Mouse (Mus musculus) stomach, embryonic 14.5 days (tissue): ENCODE results near the gene Lfng. TPM values are rescaled to one million over a fixed set of nuclear protein-coding genes. Genes with fewer than 3 reads are reported as not detected.

ENCODE experiments used
- ATAC-seq: fragments of 200-750 bp; cut with Nextera tagmentation; 2 replicates; pipeline ENCODE4 v1.8.0; 2017; ENCODE audit warnings: low read depth, moderate TSS enrichment; ENCODE audit not compliant: insufficient number of reproducible peaks, insufficient read depth, low FRiP score
- H3K27ac ChIP-seq: fragments of 300-500 bp; sonication (generic); 2 replicates; pipeline ENCODE4 v1.5.1; 2014; ENCODE audit warnings: mild to moderate bottlenecking, low read length, moderate library complexity, mixed read lengths
- H3K27me3 ChIP-seq: fragments of 300-500 bp; sonication (generic); 2 replicates; pipeline ENCODE4 v1.6.1; 2014; ENCODE audit warnings: low read length, control low read depth, mixed read lengths; ENCODE audit not compliant: control insufficient read depth, insufficient read depth
- H3K36me3 ChIP-seq: fragments of 300-500 bp; sonication (generic); 2 replicates; pipeline ENCODE4 v1.6.1; 2014; ENCODE audit warnings: mild to moderate bottlenecking, control low read depth, low read length, moderate library complexity, mixed read lengths; ENCODE audit not compliant: control insufficient read depth, insufficient read depth
- H3K4me1 ChIP-seq: fragments of 300-500 bp; sonication (generic); 2 replicates; pipeline ENCODE4 v1.6.1; 2014; ENCODE audit warnings: low read length, control low read depth, mixed read lengths; ENCODE audit not compliant: control insufficient read depth, insufficient read depth
- H3K4me2 ChIP-seq: fragments of 300-500 bp; sonication (generic); replicated peaks from 2 replicates; pipeline ENCODE4 v1.6.1; 2014; ENCODE audit warnings: low read depth, low read length, control low read depth
- H3K4me3 ChIP-seq: fragments of 300-500 bp; sonication (generic); 2 replicates; pipeline ENCODE4 v1.5.1; 2014; ENCODE audit warnings: low read depth, low read length, control low read depth
- H3K9ac ChIP-seq: fragments of 300-500 bp; sonication (generic); replicated peaks from 2 replicates; pipeline ENCODE4 v1.6.1; 2014; ENCODE audit warnings: low read depth, mild to moderate bottlenecking, control low read depth, low read length, moderate library complexity, mixed read lengths
- H3K9me3 ChIP-seq: fragments of 300-500 bp; sonication (generic); 2 replicates; pipeline ENCODE4 v1.6.1; 2016; ENCODE audit warnings: low read depth, low read length, control low read depth; ENCODE audit not compliant: control insufficient read depth
- WGBS: fragments of 180-500 bp; shearing (Covaris S2); extraction: QIAGEN DNeasy Blood & Tissue Kit; methylation state at CpG from one replicate; pipeline ENCODE4 v1.1.7; 2014; 5-methylcytosine and 5-hydroxymethylcytosine counted together
- polyA plus RNA-seq: library from polyadenylated mRNA; unstranded; fragments of >200 nt; fragmentation: Nextera tagmentation; extraction: Ambion mirVana; gene quantifications from 2 replicates; pipeline ENCODE4 v1.2.1, GENCODE M21; 2014

Gene Lfng
- polyA plus RNA-seq, 1 experiment from 2014 or later: 22.4 TPM

GRCm38 (mm10) chr5:140568321-140568970 is 38.7 kb upstream of the Lfng start:
- Histone ChIP-seq H3K9ac (no peak overlapping the region), H3K27me3 (no peaks in the 10 kb centered on the region), H3K4me3 (no peak overlapping the region), H3K27ac (no peak overlapping the region), H3K4me2 (no peak overlapping the region), H3K4me1 (peaks cover 27% of the 10 kb centered on the region), H3K36me3 (no peaks in the 10 kb centered on the region), H3K9me3 (no peaks in the 10 kb centered on the region)
- 57% methylated on average over 10 of the region's 10 CpGs for WGBS
- ATAC-seq: no peak

GRCm38 (mm10) chr5:140569032-140569595 is 38.0 kb upstream of the Lfng start:
- Histone ChIP-seq H3K27ac (no peak overlapping the region), H3K9me3 (no peaks in the 10 kb centered on the region), H3K4me1 (peaks cover 27% of the 10 kb centered on the region), H3K9ac (no peak overlapping the region), H3K27me3 (no peaks in the 10 kb centered on the region), H3K4me3 (no peak overlapping the region), H3K4me2 (no peak overlapping the region), H3K36me3 (no peaks in the 10 kb centered on the region)
- 89% methylated on average over 16 of the region's 16 CpGs for WGBS
- no peak for ATAC-seq

- Histone ChIP-seq H3K36me3 (no peaks in the 10 kb centered on the region), H3K9me3 (no peaks in the 10 kb centered on the region), H3K4me2 (no peak overlapping the region), H3K4me1 (peaks cover 21% of the 10 kb centered on the region; the same call in 1 of the 2 replicates), H3K9ac (no peak overlapping the region), H3K27ac (no peak overlapping the region), H3K4me3 (no peak overlapping the region), H3K27me3 (no peaks in the 10 kb centered on the region)
- no peak for ATAC-seq
- 86% methylated on average over 13 of the region's 13 CpGs for WGBS
Measured at GRCm38 (mm10) chr5:140570223-140570870, 36.8 kb upstream of the Lfng start.

- 69% methylated on average over 4 of the region's 4 CpGs for whole genome bisulfite sequencing
- Histone ChIP-seq H3K27me3 (no peaks in the 10 kb centered on the region), H3K36me3 (no peaks in the 10 kb centered on the region), H3K9ac (no peak overlapping the region), H3K4me1 (peaks cover 15% of the 10 kb centered on the region; the same call in 1 of the 2 replicates), H3K4me3 (no peak overlapping the region), H3K27ac (no peak overlapping the region), H3K4me2 (no peak overlapping the region), H3K9me3 (no peaks in the 10 kb centered on the region)
- ATAC-seq: no peak
Measured at GRCm38 (mm10) chr5:140571201-140571600, 35.9 kb upstream of the Lfng start.

- ATAC-seq: no peak
- H3K27ac ChIP-seq: no peak overlapping the region; the same call in 1 of the 2 replicates
- no peaks in the 10 kb centered on the region for H3K36me3 ChIP-seq
- no peaks in the 10 kb centered on the region for H3K27me3 ChIP-seq
- H3K4me1 ChIP-seq: peaks cover 13% of the 10 kb centered on the region; the same call in 1 of the 2 replicates
- no peak overlapping the region for H3K9ac ChIP-seq
- H3K4me2 ChIP-seq: no peak overlapping the region
- 56% methylated on average over 10 of the region's 10 CpGs for WGBS
- no peaks in the 10 kb centered on the region for H3K9me3 ChIP-seq
- no peak overlapping the region for H3K4me3 ChIP-seq
Measured at GRCm38 (mm10) chr5:140571673-140572072, 35.4 kb upstream of the Lfng start.

- no peak overlapping the region for H3K27ac ChIP-seq
- WGBS: 68% methylated on average over 6 of the region's 6 CpGs
Measured at GRCm38 (mm10) chr5:140572611-140573010, 34.5 kb upstream of the Lfng start.

GRCm38 (mm10) chr5:140575381-140575866 is 31.7 kb upstream of the Lfng start:
- H3K9me3 ChIP-seq: no peaks in the 10 kb centered on the region
- peaks cover 17% of the 10 kb centered on the region for H3K4me1 ChIP-seq
- ATAC-seq: no peak
- no peak overlapping the region for H3K27ac ChIP-seq
- no peaks in the 10 kb centered on the region for H3K27me3 ChIP-seq
- no peak overlapping the region for H3K4me2 ChIP-seq
- WGBS: 55% methylated on average over 5 of the region's 5 CpGs
- no peaks in the 10 kb centered on the region for H3K36me3 ChIP-seq
- no peak overlapping the region for H3K4me3 ChIP-seq
- H3K9ac ChIP-seq: no peak overlapping the region

More at GRCm38 (mm10) chr5:140572611-140573010, 34.5 kb upstream of the Lfng start:
- H3K9me3 ChIP-seq: no peaks in the 10 kb centered on the region
- H3K27me3 ChIP-seq: no peaks in the 10 kb centered on the region
- H3K9ac ChIP-seq: no peak overlapping the region
- peaks cover 6% of the 10 kb centered on the region; the same call in 1 of the 2 replicates for H3K4me1 ChIP-seq
- H3K36me3 ChIP-seq: no peaks in the 10 kb centered on the region
- no peak overlapping the region for H3K4me3 ChIP-seq
- no peak for ATAC-seq
- no peak overlapping the region for H3K4me2 ChIP-seq

- H3K9ac ChIP-seq: no peak overlapping the region
- H3K36me3 ChIP-seq: no peaks in the 10 kb centered on the region
- no peak overlapping the region for H3K27ac ChIP-seq
- H3K4me2 ChIP-seq: no peak overlapping the region
- H3K4me1 ChIP-seq: peaks cover 40% of the 10 kb centered on the region
- no peaks in the 10 kb centered on the region for H3K9me3 ChIP-seq
- no peaks in the 10 kb centered on the region for H3K27me3 ChIP-seq
- H3K4me3 ChIP-seq: no peak overlapping the region
- 46% methylated on average over 9 of the region's 9 CpGs for WGBS
- ATAC-seq: no peak
Measured at GRCm38 (mm10) chr5:140579221-140579620, 27.9 kb upstream of the Lfng start.
